Mouse (Mus musculus) fat pad, adult 2 months (tissue): ENCODE measurements at regions not wholly inside any gene's neighbourhood (a gene's known extent, or its start where the extent isn't known, plus 50 kb on each side); places are given as distances from the start of the nearest gene placed in this dataset.

Experiments used
- DNase-seq: peaks from one replicate; pipeline ENCODE4 v3.0.0-alpha.2; 2011; ENCODE audit warnings: low read depth, low spot score; ENCODE audit errors: extremely low read depth

DNA sequence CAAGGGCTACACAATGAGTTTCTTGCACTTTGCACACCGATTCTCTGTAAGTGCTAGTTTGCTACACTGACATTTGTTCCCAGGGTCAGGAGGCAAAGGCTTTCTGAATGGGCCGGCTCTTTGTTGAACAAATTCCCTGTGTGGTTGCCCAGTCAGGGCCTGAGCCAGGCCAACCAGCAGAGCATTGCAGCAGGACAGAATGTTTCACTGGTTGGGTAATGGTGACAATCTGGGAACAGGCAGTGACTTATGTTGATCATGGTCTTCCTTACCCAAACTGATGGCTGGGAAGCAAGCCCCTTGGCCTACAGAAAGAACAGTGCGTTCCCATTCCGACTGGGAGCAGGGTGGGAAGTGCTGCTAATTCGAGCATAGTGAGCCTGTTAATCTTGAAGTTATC lies 363.7 kb upstream of the Satb1 start:
- no peak for DNase-seq

DNA sequence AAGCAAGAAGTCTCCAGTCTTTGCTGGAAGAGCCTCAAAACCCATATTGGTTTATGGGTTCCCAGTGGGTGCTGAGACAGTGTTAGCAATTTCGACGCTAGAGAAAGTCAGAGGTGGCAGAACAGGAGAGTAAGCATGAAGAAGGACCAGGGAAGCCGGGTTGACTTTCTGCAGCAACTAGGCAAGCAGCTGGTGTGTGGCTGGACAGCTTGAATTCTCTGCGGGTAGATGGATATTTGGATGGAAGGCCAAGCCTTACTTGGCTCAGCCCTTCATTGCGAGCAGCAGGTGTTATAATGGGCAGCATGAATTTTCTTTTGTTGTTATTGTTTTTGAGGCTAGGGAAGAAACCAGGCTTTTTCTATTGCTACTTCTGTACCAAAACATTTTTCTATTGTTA lies 362.7 kb upstream of the Satb1 start:
- no peak for DNase-seq

DNA sequence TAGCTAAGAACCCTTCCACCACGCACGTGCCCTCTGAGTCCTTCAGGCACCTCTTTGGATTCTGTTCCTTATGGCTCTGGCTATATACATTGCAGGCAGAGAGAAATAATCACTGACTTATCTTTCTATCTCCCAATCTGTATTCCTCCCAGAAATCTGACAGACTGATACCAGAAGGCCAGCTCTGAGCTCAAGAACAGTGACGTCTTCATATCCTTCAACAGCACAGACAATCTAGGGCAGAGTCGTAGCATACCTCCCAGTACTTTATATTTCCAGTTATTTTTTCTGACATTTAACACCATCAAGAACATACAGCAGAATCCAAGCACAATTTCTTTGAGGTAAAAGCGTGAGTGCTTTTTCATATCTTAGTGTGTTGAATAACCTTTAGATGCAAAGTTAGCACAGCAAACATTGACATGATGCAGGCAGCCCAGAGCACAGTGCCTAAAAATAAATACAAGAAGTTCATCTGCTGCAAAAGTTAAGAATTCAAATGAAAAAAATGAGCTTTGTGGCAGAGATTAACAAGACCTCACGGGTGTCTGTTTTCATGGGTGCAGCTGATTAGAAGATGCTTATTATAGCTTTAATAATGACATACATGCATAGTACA lies 358.1 kb upstream of the Satb1 start:
- no peak for DNase-seq

DNA sequence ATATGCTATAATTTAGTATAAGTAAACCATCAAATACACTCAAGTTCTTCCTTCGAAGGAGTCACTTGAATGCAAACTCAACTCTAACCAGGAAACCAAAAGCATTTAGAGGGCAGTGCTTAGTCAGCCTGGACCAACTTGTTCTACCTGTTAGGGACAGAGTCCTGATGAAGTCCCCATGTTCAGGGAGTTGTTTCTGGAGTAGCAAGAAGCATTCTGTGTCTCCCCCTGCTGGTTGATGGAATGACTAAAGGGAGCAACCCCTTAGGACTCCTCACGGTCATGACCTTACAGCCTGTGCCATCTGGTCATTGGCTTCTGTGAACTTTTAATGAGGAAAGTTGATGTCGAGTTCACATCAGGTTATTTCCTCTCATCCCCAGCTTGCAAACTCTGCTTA lies 349.6 kb upstream of the Satb1 start:
- DNase-seq, result no peak

DNA sequence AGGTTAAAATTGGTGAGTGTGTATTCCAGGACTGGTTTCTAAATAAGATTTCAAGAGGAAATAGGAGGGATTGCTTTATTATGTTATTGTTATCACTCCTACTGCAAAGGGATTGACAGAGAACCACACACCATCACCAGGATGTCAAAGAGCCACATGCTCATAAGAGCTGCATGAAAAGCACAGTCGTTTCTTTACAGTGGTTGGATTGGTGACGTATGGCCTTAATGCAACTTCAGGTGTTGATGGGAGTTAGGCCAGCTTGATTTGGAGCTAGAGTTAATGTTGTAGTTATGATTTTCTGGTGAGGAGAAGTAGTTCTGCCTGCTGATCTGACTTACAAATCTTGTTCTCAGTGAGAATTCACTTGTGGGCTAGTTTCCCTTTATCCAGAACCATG lies 344.9 kb upstream of the Satb1 start:
- DNase-seq, result no peak

DNA sequence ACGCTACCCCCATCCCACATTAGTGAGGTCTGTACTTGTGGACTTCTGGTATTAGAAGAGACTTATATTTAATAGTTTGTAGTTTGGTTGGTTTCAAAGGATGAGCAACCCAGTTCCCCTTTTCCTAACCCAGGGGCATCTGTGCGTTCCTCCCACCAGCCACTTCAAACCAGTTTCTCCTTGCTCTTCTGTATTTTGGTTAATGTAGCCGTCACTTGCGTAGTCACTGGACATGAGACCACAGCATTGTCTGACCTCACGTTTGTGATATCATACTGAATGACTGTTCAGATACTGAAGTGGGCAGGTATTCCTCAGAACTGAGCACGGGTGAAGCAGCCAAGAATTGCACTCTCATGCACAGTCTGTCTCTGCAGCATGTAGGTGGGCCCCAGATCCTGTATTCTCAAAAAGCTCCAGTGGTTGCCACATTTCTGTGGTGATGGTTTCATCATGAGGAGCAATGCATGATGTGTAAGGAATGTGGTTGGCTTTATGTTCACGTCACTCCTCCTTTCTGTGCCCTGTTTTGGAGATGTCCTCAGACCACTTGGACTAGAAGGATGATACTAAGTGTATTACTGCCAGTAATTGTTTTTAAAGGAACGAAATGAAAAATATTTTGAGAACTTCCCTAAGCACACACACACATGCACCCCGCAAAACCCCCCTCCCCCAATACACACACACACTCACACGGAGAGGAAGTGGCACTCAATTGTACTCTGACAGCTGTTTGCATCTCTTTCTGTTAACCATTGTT lies 335.2 kb upstream of the Satb1 start:
- no peak for DNase-seq

DNA sequence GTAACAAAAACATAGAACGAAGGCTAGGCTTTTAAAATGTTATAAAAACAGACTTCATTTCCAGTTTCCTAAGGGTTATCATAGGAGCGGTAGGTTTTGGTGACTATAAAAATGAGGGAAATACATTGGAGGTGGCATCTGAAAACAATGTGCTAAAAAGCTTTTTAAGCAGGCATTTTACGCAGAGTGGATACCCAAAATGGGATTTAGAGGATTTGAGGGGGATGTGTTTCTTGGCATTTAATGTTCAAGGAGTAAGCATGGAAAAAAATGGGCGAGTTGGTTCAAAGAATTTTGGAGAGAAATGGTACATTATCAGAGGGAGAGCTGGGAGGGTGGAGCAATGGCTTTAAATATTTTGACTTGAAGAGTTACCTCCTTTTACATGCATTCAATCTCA lies 334.6 kb upstream of the Satb1 start:
- DNase-seq, result no peak

DNA sequence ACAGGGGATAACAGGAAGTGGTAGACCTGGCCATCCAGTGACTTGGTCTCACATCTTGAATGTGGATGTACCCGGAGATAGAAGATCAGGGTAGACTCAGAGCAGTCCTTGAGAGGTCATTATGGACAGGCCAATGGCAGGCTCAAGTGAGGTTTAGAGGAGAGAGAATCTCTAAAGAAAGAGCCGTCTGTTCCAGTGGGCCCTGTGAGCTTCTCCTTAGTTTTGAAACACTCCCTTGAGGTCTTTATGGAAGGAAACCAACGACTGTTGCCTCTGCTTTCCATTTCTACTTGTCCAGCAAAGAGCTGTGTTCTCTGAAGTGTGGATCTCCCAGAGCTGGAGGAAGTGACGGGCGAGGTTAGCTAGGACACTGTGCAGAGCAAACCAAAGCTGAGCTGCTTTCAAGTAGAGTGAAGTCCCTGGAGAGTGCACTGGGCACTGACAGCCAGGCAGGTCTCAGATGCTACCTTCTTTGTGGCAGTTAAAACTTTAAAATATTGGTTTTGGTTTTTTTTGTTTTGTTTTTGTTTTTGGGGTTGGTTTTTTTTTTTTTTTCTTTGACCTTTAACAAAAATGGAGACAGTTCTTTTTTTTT lies 332.9 kb upstream of the Satb1 start:
- no peak for DNase-seq

DNA sequence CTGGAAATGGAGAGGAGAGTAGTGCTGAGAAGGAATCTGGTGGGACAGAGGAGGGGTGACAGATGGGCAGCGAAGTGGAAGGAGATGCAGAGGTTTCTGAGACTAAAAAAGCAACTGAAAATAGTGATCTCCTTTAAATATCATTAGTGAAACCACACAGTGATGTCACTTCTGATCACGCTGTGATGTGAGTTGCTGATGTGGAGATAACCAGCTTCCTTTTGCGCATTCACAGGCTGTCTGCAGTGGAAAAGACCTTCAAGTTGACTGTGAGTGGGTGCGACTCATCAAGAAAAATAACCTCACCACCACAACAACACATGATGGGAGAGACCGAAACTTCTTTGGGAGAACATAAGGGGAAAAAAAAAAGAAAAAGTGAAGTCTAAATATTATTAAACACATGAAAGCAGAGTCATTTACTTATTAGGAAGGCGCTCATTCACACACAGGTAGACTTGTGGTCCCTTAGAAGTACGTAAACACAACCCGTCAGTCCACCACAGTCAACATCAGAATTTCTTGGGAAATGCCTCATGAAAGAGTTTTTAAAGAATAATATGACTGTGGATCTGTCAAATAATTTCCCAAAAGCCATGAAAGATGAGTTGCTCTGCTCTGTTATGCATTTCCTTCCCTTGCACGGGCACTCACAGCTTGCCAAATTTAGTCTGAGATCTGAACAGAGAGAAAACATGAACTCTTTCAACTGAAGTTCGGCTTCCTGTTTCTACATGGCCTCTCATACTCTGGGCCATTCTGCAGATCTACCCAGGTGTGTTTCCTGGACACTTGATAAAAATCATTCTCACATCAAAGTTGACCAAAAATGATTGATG lies 329.7 kb upstream of the Satb1 start:
- DNase-seq, result no peak

DNA sequence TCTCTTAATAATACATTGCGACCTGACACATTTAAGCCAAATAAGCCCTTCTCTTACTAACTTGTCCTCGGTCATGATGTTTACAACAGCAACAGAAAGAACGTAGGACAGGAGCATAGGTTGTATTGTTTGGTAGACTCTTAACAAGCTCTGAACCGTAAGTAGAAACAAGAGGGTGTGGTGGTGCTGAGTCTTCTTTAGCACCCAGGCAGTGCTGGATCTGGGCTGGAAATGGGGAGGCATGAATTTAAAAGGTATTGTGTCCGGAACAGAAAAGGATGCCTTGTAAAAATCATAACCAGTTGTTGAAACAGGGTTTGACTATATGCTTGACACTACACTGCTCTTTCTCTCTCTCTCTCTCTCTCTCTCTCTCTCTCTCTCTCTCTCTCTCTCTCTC lies 317.4 kb upstream of the Satb1 start:
- DNase-seq, result no peak

DNA sequence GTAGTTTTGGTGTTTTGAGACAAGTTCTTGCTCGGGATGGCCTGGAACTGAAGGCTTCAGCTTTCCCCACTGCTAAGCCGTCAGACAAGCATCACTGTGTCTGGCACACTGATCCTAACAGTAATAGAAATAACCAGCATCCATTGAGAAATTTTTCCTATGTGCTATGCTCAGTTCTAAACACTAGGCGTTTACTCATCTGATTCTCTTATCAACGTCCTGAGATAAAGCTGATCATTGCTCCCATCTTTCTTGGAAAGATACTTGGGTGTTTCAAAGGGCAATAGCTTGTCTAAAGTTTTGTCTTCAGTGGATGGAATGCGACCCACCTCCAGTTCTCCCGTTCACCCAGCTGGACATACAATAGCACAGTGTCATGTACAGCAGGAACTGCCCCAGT lies 316.7 kb upstream of the Satb1 start:
- DNase-seq, result no peak

DNA sequence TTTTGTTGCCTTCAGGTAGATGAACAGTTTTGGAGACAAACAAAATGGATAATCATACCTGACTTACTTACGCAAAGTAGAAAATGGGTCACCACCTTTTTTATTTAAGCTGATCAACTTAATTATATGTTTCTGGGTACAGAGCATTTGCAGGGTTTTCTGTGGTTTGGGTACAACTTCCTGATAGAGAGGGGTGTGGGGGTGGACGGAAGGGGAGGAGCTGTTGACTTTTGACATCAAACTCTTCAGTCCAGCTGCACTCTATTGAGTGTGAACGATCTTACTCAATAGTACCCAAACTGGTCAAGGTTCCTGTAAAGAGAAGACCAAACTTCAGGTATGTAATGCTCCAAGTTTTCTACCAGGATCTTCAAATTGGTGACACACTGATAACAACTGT lies 316.0 kb upstream of the Satb1 start:
- no peak for DNase-seq

DNA sequence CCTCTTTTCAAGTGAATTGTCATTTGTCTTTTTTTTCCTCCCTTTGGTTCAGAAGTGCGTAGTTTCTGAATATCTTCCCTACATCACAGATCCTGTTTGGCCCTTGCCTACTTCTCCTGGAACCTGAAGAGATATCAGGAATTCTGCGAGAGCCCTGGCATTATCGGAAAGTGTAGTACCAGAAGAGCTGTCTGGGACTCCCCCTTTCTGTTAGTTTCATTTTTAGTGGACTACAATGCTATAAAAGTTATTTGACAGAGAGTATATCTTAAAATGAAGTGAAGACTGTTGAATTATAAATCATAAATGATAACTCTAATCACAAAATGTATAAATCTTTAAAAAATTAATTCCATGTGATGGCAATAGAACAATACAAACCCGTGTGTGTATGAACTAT lies 270.8 kb upstream of the Satb1 start:
- no peak for DNase-seq

DNA sequence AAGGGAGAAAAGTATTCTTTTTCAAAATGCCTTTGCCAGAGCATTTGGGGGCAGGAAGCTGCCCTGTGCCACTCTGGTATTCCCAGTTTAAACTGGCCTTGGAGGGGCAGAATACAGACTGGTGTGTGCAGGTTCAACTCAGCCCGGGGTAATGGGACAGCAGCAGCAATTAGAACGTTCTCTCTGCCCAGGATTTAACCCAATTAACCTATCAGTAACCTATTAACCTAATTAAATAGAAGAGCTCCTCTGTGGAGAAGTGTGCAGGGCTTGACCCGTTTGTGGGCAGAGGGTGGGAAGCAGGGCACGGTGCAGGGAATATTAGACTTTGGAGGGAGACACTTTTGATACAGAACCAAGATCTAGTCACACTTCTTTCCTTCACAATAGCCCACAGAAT lies 252.7 kb upstream of the Satb1 start:
- no peak for DNase-seq

DNA sequence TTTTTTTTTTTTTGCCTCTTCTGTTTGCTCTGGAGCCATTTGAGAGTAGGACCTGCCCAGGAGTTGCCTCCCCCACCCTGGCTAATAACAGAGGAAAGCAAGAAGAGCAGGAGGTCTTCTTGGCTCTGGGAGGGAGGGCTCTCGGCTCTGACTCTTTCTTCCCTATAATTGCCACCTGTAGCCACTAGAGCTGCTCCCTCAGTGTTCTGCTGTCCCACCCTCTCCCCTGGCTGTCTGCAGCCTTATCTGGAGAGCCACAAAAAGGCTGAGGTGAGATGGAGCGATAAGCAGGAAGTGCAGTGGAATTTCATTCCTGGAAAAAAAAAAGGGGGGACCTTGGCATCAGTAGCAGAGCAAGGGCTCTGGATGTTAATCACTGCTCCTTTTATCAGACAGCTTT lies 251.4 kb upstream of the Satb1 start:
- no peak for DNase-seq

DNA sequence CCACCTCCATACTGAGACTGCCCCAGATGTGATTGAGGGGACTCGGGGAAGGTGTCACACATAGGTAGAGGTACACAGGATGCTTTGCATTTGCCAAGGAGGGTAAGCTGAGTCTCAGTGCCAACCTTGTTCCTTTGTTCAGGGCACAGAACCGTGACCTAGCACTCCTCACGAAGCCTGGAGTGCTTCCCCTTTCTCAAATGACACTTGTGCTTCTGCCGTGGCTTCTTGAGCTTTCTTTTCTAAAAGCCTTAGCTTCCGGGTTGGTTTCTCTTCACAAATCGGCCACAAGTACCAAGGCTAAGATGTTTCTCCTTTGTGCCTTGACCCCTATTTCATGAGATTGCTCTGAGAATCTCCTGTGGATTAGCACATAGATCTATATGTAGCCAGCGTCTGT lies 246.2 kb upstream of the Satb1 start:
- no peak for DNase-seq

DNA sequence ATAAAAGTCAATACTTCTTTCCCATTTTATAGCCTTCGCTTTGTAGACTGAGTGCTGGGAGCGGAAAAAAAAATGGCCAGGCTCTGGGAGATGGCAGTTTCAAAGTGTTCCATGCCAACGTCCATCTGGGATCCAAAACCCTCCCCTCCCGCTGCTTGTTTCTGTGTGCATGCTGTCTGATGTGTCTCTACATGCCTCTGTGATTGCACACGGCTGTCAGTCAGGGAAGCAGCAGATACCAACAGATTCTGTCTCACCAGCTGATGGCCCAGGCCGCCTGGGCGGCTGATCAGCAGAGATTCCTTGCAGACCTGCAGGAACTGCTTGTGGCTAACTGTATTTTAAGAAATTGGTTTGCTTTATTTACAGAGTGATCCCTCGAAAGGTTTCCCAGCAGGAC lies 245.4 kb upstream of the Satb1 start:
- DNase-seq, result no peak

DNA sequence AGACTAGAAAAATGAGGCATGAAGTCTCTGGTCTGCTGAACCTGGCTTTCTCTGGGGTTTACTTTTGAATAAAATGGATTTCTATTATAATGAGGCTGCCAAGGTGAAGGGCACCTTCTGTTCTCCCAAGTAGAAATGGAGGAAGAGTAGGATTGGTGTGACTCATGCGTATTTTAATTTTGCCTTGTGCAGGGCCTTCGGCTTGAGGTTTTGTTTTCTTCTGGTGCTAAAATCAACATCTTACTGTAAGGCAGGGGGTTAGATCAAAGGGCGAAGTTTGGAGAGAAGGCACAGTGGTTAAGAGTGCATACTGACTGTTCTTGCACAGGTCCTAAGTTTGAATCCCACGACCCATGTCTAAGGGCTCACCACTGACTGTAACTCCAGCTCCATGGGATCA lies 244.9 kb upstream of the Satb1 start:
- no peak for DNase-seq

DNA sequence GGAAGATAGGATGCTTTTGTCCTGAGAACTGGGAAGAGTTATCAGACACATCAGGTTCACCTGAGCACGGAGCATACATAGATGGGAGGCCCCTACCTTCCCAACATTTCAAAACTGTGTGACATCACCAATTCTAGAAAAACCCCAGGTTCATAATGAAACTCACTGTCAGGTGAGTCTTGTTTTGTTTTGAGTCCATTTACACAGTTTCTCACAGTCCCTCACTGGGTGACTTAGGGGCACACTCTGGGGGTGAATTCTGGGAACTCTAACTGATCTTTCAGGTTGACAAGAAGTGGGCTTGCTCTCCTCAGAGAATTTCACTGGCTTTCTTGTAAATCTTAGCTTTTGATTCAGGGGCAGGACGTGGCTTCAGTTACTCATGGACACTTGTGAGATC lies 243.7 kb upstream of the Satb1 start:
- no peak for DNase-seq

DNA sequence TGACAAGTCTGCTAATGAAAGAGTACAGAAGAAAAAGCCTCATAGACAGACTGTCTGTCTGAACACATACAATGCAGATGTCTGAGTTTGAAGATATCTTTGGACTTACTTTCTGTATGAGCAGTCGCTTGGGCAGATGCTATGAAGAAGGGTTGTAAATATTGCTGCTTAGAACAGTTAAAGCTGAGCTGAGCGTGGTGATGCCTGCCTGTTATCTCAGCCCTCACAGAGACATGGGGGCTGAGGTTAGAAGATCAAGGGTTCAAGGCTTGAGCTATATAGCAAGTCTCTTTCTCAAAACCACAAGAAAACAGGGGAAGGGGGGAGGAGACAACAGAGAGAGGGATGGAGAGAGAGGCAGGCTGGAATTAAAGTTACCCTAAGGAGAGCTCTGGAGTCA lies 234.6 kb upstream of the Satb1 start:
- DNase-seq, result no peak

DNA sequence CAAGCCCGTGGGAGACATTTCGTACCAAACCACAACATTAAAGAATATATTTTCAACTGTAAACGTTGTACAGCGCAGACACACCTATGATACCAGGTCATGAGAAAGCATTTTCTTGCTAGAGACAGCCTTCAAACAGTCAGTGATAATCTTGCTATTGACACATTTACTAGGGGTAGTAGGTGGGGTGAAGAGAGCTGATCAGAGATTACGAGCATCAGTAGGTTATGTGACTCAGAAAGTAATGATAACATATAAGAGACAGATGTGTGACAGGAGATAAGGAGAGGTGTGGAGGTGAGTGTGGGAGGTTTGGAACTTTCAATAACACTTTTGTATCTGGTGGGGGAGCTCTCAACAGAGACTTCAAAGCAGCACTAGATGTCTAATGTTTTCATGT lies 231.5 kb upstream of the Satb1 start:
- no peak for DNase-seq

DNA sequence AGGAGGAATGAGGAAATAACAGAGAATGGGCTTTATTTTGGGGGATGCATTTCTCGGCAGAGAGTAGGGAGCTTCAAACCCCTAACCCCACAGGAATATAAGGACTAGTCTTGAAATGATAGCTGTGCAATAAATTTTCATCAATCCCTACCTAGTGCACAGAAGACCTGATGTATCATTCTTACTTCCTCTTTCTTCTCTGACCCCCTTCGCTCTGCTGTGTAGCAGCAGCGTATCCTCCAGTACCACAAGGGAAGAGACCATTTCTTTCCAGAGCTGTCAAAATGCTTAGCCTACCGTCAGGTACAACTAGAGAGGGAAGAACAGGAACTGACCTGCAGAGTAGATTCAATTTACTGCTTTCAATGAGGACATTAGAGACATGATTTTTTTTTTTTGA lies 230.0 kb upstream of the Satb1 start:
- DNase-seq, result no peak
